Mouse (Mus musculus): ENCODE data around the gene AU018091. TPM values are rescaled to one million over a fixed set of nuclear protein-coding genes. Genes with fewer than 3 reads are reported as not detected.

Gene AU018091
- not detected for polyA plus RNA-seq (2014; fragmentation: Illumina TruSeq; extraction: RNeasy Lipid Tissue Mini Kit (QIAGEN cat#74804); ENCODE audit: low read depth, low replicate concordance)

GRCm38 (mm10) chr7:3168925-3169324 is at the start of gene AU018091:
AU018091 (minus strand) TSS chr7:3169203.

Other genes with a start within 250 kb of the AU018091 start
- not detected for gene Nlrp12, start 80.5 kb upstream of the AU018091 start, polyA plus RNA-seq (2014; fragmentation: Illumina TruSeq; extraction: RNeasy Lipid Tissue Mini Kit (QIAGEN cat#74804); ENCODE audit: low read depth, low replicate concordance)
- gene Myadm, start 119.9 kb upstream of the AU018091 start, polyA plus RNA-seq (2014; fragmentation: Illumina TruSeq; extraction: RNeasy Lipid Tissue Mini Kit (QIAGEN cat#74804); ENCODE audit: low read depth, low replicate concordance): 181 TPM
- gene Prkcg, start 120.0 kb upstream of the AU018091 start, polyA plus RNA-seq (2014; fragmentation: Illumina TruSeq; extraction: RNeasy Lipid Tissue Mini Kit (QIAGEN cat#74804); ENCODE audit: low read depth, low replicate concordance): 0.44 TPM
- gene Cacng7, start 163.8 kb upstream of the AU018091 start, polyA plus RNA-seq (2014; fragmentation: Illumina TruSeq; extraction: RNeasy Lipid Tissue Mini Kit (QIAGEN cat#74804); ENCODE audit: low read depth, low replicate concordance): 1.1 TPM
- gene Cacng8, start 221.5 kb upstream of the AU018091 start, polyA plus RNA-seq (2014; fragmentation: Illumina TruSeq; extraction: RNeasy Lipid Tissue Mini Kit (QIAGEN cat#74804); ENCODE audit: low read depth, low replicate concordance): not detected